Mouse (Mus musculus): ENCODE data around the gene Bmp8a.
A peak's percentile ranks its signal among the peaks of the same experiment; 100 is the strongest.
"Not testable (repeated sequence)": the region's sequence is repeated elsewhere in the genome, so short reads cannot be mapped to it uniquely, and the experiment has no call there.

The Bmp8a gene

GRCm38 (mm10) chr4:123342642-123343470 is at the start of gene Bmp8a:
TSS of gene Bmp8a (minus strand) at chr4:123343252.
- DNase-seq, result peak; percentile 91

GRCm38 (mm10) chr4:123392187-123392586 is 49.1 kb upstream of the Bmp8a start:
- peak; percentile 50 for DNase-seq

DNA sequence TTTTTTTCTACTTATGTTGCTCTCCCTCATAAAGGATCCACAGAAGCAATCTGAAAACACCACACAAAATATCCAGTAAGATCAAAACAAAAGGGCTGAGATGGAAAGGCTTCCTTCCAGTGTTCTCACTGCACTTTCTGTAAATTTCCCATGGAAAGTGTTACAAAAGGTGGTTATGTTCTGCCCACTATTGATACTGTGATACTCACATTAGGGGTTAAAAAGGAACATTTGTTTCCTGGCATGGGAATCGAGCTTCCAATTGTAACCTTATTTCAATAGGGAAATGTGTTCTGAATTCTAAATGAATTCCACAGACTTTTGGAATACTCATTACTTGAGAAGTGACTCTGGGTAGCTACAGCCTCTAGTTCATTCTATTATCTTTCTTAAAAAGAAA is 42.0 kb upstream of the Bmp8a start:
- no peak for DNase-seq

DNA sequence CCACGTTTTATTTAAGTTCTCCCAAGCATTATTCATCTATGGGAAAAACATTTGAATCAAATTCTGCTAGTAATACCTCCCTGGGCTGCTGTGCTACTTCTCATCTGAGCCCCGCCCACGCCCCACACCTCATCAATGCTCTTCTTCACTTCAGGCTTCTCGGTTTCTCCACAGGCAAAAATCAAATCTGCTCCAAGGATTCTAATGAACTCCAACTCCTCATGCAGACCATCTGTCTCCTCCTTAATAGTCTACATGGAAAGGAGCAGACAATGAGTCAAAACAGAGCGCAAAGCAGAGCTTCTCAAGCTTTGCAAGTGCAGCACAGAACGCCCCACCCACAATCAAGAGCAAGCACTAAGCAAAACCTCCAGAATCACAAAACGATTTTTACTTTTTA is 40.1 kb upstream of the Bmp8a start:
- no peak for DNase-seq

GRCm38 (mm10) chr4:123382051-123382450 is 39.0 kb upstream of the Bmp8a start:
- DNase-seq, result no peak

DNA sequence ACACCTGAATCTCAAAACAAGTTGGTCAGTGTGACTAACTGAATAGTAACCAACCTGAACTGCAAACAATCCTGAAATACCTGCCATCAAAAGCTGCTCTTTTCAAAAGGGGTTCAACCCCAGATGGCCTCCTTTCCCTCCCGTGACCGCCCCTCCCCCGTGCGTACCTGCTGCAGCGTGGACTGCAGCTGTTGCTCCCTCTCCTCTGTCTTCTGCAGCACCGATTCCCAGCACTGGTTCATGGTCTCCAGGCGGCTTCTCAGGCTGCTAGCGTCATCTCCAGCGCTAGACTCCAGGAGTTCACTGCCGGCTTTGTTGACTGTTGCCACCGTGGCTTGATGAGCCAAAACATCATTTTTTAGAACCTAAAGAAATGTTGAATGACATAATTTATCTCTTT is 38.5 kb upstream of the Bmp8a start:
- no peak for DNase-seq

GRCm38 (mm10) chr4:123376031-123376430 is 33.0 kb upstream of the Bmp8a start:
- no peak for DNase-seq

DNA sequence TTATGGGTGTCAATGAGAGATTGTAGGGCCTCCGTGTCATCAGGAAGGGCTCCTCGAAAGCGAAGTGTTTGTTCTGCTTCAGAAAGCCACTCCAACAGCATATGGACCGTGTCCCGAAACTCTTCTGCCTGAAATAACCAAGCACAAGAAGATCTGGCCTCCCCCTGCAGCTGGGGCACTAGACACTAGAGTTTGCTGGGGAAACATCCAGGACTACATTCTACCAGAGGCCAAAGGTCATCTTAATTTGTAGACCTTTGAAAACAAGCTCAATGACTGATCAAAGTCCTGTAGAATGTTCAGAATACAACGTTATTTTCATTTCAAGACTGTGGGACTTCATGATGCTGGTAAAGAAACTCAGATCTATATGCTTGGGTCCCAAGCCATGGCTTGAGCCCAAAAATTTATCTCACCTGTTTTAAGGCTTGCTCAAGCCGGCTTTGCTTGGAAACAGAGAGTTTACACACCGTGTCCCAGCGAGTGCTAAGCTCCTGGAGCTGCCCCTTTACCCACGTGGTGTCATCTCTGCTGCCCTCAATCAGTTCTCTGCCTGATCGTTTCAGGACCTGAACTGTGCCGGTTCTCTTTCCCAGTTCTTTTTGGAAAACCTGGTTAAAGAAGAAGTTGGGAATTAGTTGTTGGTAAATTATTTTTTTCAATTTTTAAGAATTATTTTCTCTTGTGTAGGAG is 31.4 kb upstream of the Bmp8a start:
- DNase-seq, result no peak

DNA sequence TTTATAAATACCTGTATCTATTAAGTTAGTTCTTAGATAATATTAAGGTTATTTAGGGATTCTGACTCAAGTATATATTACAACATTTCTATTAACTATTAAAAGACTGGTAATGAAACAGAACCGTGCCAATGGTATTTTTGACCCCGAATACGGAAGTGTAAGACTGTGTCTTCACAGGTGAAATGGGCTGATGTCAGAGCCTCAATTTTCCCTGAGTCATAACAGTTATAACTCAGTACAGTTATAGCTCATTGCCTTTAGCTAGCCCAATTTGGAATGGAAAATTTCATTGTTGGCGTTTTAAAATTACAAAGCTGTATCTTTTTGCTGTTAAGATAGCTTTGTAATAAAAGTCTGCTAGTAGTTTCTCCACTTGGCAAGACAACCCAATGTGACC is 20.5 kb upstream of the Bmp8a start:
- no peak for DNase-seq

- no peak for DNase-seq
These were observed 17.7 kb upstream of the Bmp8a start for GRCm38 (mm10) chr4:123360771-123361170.

- DNase-seq, result no peak
These were observed 15.6 kb upstream of the Bmp8a start for GRCm38 (mm10) chr4:123358613-123359012.

DNA sequence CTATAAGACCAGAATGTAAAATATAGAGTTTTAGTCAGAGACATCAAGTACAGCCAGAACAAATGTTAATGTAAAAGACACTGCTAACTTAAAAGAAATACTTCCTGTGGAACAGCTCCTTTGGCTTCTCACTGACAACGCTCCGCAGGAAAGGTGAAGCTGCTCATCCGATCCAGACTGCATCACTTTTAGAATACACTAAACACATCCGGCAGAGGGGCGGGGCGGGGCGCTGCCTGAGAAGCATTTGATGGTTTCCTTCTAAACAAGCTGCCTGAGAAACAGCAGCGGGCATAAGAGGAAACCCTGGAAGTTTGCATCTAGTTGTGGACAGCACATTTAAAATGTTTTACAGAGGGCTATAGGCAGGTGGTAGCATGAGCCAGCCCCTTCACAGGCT is 12.9 kb upstream of the Bmp8a start:
- DNase-seq, result no peak

DNA sequence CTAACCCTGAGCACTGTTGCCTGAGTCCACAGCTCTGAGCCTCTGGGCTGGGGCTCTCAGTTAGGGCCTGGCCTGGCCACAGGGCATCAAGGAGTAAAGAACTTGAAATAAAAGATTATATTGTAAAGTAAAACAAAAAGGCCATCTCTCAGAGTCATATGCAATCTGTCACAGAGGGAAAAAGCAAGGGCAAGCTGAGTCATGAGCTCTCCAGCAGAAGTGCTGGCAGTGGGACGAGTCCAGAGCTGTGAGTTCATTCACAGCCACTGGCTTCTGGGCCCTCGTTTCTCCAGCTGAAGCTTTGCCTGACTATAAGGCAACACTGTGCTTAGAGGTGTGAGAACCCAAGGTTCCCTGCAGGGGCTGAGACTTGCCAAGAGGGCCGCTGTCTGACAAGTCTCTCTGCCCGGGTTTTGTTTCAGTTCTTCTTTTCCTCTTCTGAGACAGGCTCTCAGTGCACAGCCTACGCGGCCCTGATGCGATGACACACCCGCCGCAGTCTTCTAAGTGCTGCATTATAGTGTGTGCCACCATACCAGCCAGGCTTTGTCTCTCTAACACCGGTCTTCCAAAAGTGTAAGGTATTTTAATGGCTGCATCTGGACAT is 10.3 kb upstream of the Bmp8a start:
- no peak for DNase-seq

GRCm38 (mm10) chr4:123343471-123343789 is 378 bp upstream of the Bmp8a start:
- no peak for DNase-seq

- DNase-seq, result no peak
These were observed 886 bp downstream of the Bmp8a start for GRCm38 (mm10) chr4:123342091-123342641.

- DNase-seq, result no peak
These were observed 2.8 kb downstream of the Bmp8a start for GRCm38 (mm10) chr4:123340232-123340631.

DNA sequence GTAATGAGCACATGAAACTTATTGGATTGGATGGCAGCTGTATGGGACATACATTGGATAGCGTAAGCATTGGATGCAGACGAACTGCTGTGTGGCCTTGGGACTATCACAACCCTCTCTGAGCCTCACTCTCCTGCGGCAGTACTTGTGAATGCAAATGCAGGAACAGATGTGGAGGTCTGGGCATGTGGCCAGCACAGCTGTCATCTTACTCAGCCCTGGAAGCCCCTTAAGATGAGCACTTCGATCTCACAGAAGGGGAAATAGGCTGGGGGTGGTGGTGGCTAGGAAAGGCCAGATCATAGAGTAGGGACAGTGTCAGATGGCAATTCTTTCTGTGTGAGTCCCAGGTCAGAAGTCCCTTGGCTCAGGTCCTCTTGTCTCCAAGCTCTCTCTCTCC is 5.4 kb downstream of the Bmp8a start:
- no peak for DNase-seq

- no peak for DNase-seq
These were observed 7.1 kb downstream of the Bmp8a start for GRCm38 (mm10) chr4:123335796-123336585.

DNA sequence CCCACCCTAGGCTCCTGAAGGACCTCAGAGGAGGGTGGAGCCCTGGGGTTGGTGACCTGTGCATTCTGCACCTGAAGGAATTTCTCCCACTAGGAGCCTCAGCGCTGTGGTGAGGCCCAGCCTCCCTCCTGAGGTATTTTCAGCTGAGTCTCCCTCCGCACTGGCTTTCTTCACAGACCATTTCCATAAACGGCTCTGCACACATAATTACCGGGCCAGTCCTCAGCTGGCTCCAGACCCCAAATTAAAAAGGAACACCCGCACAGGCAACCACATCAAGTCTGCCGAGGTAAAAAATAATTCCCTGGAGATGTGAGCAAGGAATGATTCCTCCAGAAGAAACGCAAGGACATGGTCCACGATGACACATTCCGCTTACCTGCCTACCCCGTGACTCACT is 7.8 kb downstream of the Bmp8a start:
- DNase-seq, result not testable (repeated sequence)

- DNase-seq, result no peak
These were observed 8.9 kb downstream of the Bmp8a start for GRCm38 (mm10) chr4:123334177-123334576.

GRCm38 (mm10) chr4:123333151-123333550 is 9.9 kb downstream of the Bmp8a start:
- no peak for DNase-seq

DNA sequence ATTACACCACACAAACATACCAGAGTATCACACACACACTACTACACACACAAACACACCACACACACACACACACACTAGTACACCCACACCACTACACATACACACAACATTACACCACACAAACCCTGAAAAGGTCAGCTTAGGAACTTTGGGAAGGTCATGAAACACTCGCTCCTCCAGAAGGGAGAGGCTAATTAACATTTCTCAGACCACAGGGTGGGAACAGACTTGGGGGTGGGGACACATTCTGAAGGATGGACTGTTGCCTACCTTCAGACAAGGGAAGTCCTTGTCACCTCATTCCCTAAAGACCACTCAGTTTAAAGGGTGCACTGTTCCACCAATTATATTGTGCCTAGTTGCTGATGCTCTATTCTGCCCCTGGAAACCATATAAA is 11.1 kb downstream of the Bmp8a start:
- DNase-seq, result not testable (repeated sequence)

DNA sequence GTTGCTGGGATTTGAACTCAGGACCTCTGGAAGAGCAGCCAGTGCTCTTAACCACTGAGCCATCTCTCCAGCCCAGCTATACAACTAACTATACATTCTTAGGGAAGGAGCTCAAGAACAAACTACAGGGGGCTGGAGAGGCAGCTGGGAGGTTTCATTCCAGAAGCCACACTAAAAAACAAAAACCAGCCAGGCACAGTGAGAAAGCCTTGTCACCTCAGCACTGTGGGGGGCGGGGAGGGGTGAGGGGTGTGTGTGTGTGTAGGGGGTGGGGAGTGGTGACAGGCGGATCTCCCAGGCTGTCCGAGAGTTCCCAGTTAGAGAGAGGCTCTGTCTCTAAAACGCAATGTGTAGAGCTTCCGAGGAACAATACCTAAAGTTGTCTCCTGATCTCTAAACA is 11.7 kb downstream of the Bmp8a start:
- no peak for DNase-seq
